Mouse (Mus musculus) ES-Bruce4 (cell line): ENCODE measurements around the gene Tmem251. TPM values are rescaled to one million over a fixed set of nuclear protein-coding genes. Genes with fewer than 3 reads are reported as not detected.

Source experiments
- H3K27ac ChIP-seq: 2 replicates; pipeline ENCODE4 v1.5.1; 2012; ENCODE audit warnings: low read length, inconsistent platforms; ENCODE audit not compliant: insufficient read depth
- H3K27me3 ChIP-seq: 2 replicates; pipeline ENCODE4 v1.6.1; 2012; ENCODE audit warnings: mild to moderate bottlenecking, low read length, inconsistent platforms; ENCODE audit not compliant: control insufficient read depth, poor library complexity, insufficient read depth, severe bottlenecking
- H3K36me3 ChIP-seq: 2 replicates; pipeline ENCODE4 v1.6.1; 2012; ENCODE audit warnings: inconsistent platforms, mild to moderate bottlenecking, low read length, moderate library complexity; ENCODE audit not compliant: control insufficient read depth, poor library complexity, insufficient read depth, severe bottlenecking
- H3K4me1 ChIP-seq: one replicate; pipeline ENCODE4 v1.8.1; 2011; ENCODE audit warnings: low read length; ENCODE audit not compliant: control insufficient read depth, insufficient read depth
- H3K4me3 ChIP-seq: 2 replicates; pipeline ENCODE4 v1.5.1; 2011; ENCODE audit warnings: low read depth, mild to moderate bottlenecking, low read length
- H3K9ac ChIP-seq: 2 replicates; pipeline ENCODE4 v1.6.1; 2012; ENCODE audit warnings: low read depth, mild to moderate bottlenecking, inconsistent platforms; ENCODE audit not compliant: poor library complexity, severe bottlenecking
- H3K9me3 ChIP-seq: replicated peaks from 2 replicates; pipeline ENCODE4 v1.6.1; 2012; ENCODE audit warnings: mild to moderate bottlenecking, low read length, inconsistent platforms; ENCODE audit not compliant: control insufficient read depth, poor library complexity, insufficient read depth, severe bottlenecking
- CTCF ChIP-seq: IDR thresholded peaks from one replicate; pipeline ENCODE4 v1.8.1; 2011; ENCODE audit warnings: low read depth, low read length
- EP300 ChIP-seq: IDR thresholded peaks from 2 replicates; pipeline ENCODE4 v1.6.1; 2011; ENCODE audit warnings: low read depth, low read length; ENCODE audit not compliant: insufficient read depth
- POLR2A ChIP-seq: IDR thresholded peaks from one replicate; pipeline ENCODE4 v1.8.1; 2011; ENCODE audit warnings: low read length; ENCODE audit not compliant: insufficient read depth
- polyA plus RNA-seq: library from polyadenylated mRNA; stranded (reverse); fragments of >200 nt; gene quantifications from 2 replicates; pipeline ENCODE4 v1.2.4, GENCODE M21; 2011; ENCODE audit warnings: low read depth; ENCODE audit not compliant: missing spikeins, insufficient read depth, insufficient read length

The Tmem251 gene
- polyA plus RNA-seq, 1 experiment = 6.3 TPM

DNA sequence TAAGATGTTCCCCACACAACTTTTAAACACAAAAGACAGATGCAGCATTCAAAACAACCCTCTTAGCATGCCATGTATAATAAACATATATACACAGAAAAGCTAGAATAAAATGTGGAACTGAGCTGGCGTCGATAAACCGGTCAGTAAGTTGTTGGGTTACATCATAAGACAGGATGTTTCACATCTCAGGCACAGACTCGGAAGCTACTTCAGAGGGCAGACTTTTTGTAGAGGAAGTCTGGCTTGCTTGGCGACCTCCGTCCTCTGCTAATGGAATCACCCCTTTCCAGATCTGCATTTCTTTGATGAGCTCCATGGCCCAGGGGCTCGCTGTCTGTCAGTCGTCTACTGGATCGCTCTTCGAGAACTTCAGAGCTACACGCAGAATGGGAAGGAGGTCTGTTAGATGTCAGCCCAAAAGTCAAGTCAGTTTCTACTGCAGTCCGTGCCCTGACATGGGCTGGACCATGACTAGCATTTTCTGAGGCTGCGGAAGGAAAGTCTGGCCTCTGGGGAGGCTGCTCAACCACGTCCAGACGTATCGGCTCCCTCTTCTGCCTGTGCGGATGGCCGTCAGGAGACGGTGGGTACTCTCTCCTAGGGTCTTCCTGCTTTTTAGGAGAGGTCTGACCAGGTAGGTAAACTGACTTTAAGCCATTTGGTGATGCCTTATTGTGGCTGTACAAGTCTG lies 41.5 kb downstream of the Tmem251 start:
- H3K4me3 ChIP-seq = no peak overlapping the region
- peaks cover 2% of the 10 kb centered on the region for H3K36me3 ChIP-seq
- no peaks in the 10 kb centered on the region for H3K27me3 ChIP-seq
- no peak for TF ChIP-seq EP300
- no peak for TF ChIP-seq POLR2A
- no peak for TF ChIP-seq CTCF
- H3K27ac ChIP-seq = no peak overlapping the region
- no peaks in the 10 kb centered on the region for H3K4me1 ChIP-seq
- no peaks in the 10 kb centered on the region for H3K9me3 ChIP-seq
- no peak overlapping the region for H3K9ac ChIP-seq

DNA sequence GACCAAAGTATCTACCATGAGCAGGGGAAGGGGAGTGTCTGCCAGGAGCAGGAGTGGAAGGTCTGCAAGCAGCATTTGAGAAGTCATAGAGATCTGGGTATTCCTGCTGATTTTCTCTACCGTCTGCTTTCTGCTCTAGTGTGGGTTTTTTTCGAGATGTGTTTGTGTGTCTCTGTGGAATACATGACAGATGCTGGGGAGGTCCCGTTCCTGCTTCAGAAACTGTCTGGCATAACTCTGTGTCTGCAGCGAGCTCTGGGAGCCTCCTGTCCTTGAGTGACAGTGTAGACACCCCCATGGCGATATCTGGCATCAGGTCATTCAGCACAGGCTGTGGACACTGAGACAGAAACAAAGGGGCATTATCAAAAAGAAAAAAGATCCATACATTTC lies 42.0 kb downstream of the Tmem251 start:
- H3K9ac ChIP-seq = no peak overlapping the region
- TF ChIP-seq EP300 = no peak
- no peak for TF ChIP-seq POLR2A
- no peak for TF ChIP-seq CTCF
- peaks cover 7% of the 10 kb centered on the region for H3K36me3 ChIP-seq
- no peak overlapping the region for H3K4me3 ChIP-seq
- no peaks in the 10 kb centered on the region for H3K27me3 ChIP-seq
- H3K27ac ChIP-seq = no peak overlapping the region
- H3K4me1 ChIP-seq = no peaks in the 10 kb centered on the region
- H3K9me3 ChIP-seq = no peaks in the 10 kb centered on the region

DNA sequence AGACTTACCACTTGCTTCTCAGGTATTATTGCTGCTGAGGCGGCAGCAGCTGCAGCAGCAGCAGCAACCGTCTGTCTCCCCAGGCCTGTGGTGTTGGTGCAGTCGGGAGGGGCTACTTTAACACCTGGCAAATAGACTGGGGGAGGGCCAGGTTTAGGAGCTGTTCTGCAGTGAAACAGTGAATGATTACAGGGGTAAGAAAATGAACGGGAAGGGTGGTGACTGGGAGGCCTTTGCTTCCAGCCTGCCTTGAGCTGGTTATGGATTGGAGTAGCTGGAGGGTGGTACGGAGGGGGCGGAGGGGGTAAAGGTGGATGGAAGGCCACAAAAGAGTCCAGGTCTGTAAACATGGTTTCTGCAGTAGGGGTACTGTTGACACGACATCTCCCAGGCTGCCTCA lies 44.4 kb downstream of the Tmem251 start:
- Histone ChIP-seq H3K4me3 (no peak overlapping the region), H3K27me3 (no peaks in the 10 kb centered on the region), H3K9ac (no peak overlapping the region), H3K36me3 (peaks cover 7% of the 10 kb centered on the region), H3K27ac (no peak overlapping the region), H3K4me1 (no peaks in the 10 kb centered on the region), H3K9me3 (no peaks in the 10 kb centered on the region)
- TF ChIP-seq EP300 (no peak), POLR2A (no peak), CTCF (no peak)

Other genes starting within 250 kb of the Tmem251 start
- gene Chga, start 188.8 kb upstream of the Tmem251 start, polyA plus RNA-seq = 4.4 and 4.5 TPM in 2 replicates
- gene Itpk1, start 38.8 kb upstream of the Tmem251 start, polyA plus RNA-seq = 40.4 and 44.0 TPM in 2 replicates
- 6.7 and 7.5 TPM in 2 replicates for gene Moap1, start 101 bp upstream of the Tmem251 start, polyA plus RNA-seq
- gene Gm28051, start 14.0 kb downstream of the Tmem251 start, polyA plus RNA-seq = not detected in 2 replicates
- 23.6 and 26.6 TPM in 2 replicates for gene Gon7, start 14.0 kb downstream of the Tmem251 start, polyA plus RNA-seq
- gene Ubr7, start 14.2 kb downstream of the Tmem251 start, polyA plus RNA-seq = 93.1 and 97.5 TPM in 2 replicates
- 13.5 and 14.2 TPM in 2 replicates for gene Gm20604, start 14.9 kb downstream of the Tmem251 start, polyA plus RNA-seq
- gene Btbd7, start 134.7 kb downstream of the Tmem251 start, polyA plus RNA-seq = 35.5 and 38.9 TPM in 2 replicates
- not detected in 2 replicates for gene Cox8c, start 155.6 kb downstream of the Tmem251 start, polyA plus RNA-seq
- 0.27 TPM in 1 of 2 replicates, not detected in the other for gene Unc79, start 205.1 kb downstream of the Tmem251 start, polyA plus RNA-seq